Mouse (Mus musculus) MN1 (cell line): ENCODE data around the gene Rsl24d1.
A peak's percentile ranks its signal among the peaks of the same experiment; 100 is the strongest.
"Not testable (repeated sequence)": the region's sequence is repeated elsewhere in the genome, so short reads cannot be mapped to it uniquely, and the experiment has no call there.

Source experiments
- DNase-seq: peaks from one replicate; pipeline ENCODE4 v3.0.0-alpha.2; 2016; ENCODE audit warnings: low spot score

Rsl24d1 gene

DNA sequence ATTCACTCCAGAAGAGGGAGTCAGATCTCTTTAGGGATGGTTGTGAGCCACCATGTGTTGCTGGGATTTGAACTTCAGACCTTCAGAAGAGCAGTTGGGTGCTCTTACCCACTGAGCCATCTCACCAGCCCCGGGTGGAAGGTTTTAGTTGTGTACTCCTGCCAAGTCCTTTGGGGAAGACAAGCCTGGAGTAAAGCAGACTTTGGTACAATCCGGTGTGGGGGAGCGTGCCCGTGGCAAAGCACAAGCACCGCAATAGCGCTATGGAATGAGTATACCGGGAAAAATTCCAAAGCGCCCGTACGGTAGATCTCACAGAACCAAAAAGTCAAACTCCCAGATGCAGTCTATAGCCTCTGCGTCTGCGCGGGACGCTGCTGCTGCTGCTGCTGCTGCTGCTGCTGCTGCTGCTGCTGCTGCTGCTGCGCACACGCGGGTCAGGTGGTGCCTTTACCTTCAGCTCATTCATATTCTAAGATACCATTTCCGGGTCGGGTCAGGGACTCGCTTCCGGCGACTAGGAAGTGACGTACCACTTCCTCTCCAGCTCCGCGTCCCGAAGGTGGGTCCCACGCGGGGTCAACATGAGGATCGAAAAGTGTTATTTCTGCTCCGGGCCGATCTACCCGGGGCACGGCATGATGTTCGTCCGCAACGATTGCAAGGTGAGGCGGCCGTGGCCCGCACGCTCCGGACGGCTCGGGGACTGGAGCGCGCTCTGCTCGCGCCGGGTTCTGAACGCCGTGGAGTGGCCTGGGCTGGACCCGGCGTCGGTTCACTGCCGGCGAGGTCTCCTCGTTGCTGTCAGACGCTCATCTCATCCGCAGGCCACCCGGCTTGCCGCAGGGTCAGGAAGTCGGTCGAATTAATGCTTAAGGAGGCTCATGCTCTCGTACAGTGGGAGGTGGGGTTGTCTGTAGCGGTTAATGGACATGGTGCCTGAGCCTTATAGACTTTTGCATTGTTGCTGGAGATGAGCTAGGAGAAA is at the start of gene Rsl24d1:
Rsl24d1 (plus strand) TSS at position 508 of the 988 bp plus-strand sequence.
- DNase-seq: peak; percentile 91

DNA sequence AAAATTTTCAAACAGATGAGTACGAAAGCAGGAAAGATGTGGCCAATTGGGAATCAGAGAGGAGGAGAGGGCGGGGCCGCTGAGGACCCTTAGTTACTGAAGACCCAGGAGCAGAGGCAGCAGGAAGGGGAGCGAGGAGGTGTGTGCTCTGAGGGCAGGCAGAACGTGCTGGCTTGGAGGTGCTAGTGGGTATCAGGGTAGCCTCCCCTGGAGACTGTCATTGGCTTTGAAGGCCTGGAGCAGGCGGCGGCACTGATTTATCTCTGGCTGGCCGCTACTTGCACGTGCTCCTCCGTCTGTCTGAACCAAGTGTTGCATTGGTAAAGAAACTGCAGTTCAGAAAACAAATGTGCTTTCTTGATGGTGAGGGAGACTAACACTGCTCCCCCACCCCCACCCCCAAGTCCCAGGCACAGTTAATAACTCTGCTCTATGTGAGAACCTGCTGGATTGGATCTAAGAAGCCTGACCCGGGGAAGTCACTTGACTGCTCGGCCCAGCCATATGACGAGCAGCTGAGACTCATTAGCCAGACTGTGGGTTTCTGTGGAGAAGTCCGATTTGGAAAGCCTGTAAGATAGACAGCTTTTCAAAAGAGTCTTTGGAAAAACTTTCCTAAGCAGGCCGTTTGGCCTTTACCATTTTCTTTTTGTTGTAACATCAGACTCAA is 49.5 kb upstream of the Rsl24d1 start:
- DNase-seq: no peak

DNA sequence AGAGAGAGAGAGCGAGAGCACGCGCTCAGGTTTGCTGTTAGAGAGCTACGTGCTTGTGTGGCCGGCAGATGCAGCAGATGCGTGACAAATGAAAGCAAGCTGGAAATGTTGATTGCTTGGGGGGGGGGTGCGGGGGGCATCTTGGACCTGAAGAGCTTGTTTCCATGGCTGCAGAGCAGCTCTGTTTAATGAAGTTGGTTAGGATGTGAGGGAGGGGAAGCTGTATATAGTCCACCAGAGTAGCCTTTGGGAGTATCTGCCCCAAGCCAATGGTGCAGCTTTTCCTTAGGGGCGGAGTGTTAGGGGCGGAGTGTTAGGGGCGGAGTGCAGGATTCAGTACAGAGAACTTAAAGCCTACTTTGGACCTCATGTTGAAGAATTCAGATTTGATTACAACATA is 46.1 kb upstream of the Rsl24d1 start:
- peak; percentile 61 for DNase-seq

DNA sequence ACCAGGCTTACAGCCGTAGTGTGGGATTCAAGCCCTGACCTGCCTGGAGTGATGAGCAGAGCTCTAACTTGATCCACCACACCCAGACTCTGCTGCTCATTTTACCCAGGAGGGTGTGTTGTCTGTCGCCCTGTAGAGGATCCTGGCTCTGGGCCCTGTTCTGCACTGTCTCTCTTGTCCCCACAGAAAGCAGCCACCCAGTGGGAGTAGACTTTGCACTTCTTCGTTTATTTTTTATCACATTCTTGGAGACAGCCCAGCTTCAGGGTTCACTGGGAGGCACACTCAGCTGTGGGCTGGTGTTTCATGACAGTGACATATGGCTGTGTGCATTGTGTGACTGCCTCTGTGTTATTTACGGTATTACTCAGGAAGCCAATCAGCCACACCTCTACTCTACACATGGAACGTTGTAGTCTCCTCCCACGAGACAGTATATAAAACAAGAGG is 45.0 kb upstream of the Rsl24d1 start:
- DNase-seq: no peak

DNA sequence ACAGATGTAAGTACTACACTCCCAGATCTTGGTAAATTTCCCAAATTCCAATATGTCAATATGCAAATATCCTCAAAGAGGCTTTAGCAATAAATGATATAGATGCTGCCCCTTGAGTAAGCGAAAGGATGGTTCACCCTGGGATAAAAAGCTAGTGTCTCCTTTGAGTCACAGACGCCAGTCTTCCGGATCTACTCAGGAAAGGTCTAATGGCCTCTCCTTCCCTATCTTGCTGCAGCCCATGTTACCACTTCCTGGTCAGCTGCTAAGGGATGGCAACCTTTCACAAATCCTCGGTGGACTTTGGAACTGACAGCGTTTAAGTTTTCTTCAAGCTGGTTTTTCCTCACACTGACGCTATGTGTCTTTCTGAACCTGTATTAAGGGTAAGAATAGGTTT is 44.5 kb upstream of the Rsl24d1 start:
- DNase-seq: no peak

DNA sequence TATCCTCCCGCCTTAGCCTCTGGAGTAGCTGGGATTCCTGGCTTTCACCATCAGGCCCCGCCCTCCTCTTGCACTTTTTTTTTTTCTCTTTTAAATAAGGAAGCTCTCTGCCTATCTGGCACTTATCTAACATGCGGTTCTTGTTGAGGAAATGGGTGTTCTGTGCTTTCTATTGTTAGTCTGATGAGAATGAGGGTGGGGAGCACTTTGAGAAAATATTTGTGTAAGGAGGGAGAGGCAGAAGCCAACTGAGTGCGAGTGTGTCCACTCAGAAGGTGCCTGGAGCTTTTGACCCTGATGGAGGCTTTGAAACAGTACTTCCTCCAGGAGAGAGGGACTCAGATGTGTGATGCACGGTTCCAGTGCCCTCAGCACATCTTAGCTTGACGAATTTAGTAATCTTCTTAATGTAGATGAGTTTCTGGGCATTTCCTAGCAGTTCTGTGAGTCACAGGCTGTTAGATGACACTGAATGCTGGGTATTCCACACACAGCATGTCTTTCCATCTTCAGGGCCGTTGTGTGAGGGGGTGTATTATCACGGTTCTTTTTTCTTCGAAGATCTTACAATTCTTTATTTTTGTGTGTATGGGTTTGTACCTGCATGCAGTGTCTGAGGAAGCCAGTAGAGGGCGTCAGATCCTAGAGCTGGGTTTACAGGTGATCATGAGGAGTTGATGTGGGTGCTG is 42.1 kb upstream of the Rsl24d1 start:
- no peak for DNase-seq

DNA sequence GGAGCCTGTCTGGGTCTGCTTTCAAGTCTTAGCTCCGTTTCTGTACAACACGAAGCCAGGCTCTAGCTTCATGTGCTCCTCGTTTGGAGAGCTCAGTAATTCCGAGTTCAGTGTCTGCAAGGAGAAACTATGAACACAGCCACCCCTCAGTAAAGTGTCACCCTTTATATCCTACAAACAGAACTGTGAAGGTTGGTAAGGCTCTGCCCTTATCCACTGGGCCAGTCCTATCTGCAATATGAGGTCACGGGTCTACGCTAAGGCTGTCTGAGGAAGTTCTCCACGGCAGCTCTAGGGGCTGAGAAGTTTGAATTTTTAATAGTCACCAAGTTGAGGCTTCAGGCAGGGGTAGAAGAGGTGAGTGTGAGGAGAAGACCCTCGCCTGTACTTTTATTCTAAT is 40.8 kb upstream of the Rsl24d1 start:
- DNase-seq: no peak

DNA sequence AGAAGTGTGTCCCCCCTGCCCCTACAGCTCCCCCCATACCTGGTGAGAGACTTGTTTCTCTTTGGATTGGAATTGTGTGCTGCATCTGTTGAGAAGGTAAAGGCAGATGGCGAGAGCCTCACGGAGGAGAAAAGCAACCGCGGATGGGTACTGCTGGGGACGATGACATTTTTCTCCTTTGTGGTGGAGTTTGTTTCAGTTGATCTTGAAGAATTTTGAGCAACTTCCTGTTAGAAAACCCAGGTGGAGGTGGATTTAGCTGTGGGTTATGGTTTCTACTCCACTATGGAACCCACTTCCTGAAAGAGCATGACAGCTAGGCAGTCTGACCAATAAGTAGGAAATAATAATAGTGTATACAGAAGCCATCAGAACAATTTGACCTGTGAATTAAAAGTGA is 40.1 kb upstream of the Rsl24d1 start:
- no peak for DNase-seq

DNA sequence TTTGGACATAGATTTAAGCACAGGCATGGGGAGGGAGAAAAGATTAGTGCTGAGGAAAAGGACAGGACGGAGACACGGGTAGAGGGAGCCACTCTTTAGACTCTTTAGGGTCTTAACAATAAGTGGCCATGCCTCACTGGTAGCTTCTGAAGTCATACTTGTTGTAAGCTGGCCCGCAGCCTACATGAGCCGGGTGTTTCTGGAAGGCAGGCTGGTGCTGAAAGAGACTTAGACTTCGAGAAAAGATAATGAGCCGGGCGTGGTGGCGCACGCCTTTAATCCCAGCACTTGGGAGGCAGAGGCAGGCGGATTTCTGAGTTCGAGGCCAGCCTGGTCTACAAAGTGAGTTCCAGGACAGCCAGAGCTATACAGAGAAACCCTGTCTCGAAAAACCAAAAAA is 33.9 kb upstream of the Rsl24d1 start:
- DNase-seq: not testable (repeated sequence)

DNA sequence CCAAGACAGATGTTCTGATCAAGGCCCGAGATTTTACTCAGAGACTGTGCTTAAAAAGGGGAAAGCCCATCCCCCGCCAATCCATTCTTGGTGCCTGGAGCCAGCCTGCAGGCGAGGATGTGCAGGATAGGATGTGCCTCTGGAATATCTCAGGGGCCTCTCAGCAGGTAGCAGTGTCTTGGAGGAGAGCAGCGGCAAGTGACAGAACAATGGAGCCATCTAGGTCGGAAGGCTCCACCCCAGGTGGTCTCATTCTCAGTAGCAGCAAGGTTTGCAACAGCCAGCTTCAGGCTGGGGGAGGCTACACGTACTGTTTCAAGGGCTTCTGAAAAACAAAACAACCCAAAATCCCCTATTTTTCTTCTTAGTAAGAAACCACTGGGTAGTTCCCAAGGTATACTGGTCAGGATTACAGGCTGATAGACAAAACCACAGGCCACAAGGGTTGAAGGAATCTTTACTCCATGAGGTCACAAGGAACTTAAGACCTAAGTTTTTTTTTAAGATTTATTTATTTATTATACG is 33.4 kb upstream of the Rsl24d1 start:
- no peak for DNase-seq

DNA sequence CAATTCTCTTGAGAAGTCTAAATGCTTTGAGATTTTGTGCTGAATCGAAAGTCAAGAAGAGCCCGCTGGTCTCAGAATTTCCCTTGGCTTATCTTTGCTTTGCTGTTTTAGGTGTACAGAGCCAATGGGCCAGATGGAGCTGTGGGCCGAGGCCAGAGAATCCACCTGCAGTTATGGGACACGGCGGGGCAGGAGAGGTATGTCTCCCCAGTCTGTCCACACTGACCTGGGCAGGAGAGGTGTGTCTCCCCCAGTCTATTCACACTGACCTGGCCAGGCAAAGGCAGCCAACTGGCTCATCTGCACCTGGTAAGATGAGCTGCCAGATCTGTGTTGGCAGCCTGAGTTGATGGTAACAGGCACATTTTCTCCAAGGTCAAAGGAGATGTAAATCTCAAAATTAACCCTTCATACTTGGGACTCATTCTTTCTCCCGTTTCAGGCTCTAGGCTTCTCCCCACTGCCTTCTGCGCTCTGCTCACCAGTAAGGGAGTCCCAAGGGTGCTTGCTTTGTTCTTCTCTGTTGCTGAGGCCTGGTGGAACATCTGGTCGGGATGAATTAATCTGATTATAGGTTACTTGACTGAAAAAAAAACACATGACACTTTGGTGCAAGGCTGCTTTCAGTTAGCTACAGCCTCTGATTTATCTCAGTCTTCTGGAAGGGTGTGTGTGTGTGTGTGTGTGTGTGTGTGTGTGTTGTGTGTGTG is 30.8 kb upstream of the Rsl24d1 start:
- DNase-seq: peak; percentile 92

DNA sequence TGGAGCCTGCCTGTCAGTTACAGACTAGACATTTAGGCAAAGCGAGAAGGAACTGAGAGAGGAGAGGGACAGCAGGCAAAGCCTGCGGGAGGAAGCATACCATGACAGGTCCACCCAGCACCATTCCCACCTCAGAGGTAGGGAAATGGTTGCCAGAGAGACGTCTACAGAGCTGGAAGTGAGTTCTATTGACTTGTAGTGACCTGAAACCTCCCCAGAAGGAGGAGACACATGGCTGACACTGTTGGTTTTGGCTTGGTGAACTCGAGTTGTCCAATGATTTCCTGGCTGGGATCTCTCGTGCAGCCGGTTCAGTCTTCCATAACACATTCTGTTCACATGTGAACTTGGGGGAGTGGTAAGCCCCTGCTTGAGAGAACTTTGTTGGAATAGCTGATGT is 29.3 kb upstream of the Rsl24d1 start:
- DNase-seq: no peak

DNA sequence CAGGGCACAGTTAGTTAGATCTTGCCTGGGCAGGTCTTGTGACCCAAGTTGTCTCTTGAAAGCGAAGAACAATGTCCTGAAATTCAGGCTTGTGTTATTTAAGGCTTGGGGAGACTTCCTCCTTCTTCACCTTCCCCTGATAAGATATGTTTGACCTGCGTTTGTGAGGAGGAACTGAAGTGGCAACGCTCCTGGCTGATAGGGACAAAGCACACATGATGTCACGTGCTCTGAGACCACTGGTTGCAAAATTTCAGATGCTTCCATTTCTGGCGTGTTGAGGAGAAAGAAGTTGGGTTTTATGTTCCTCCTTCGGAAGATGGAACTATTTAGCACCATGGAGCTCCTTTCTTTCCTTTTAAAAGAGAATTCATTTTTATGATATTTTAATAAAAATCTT is 27.4 kb upstream of the Rsl24d1 start:
- no peak for DNase-seq

DNA sequence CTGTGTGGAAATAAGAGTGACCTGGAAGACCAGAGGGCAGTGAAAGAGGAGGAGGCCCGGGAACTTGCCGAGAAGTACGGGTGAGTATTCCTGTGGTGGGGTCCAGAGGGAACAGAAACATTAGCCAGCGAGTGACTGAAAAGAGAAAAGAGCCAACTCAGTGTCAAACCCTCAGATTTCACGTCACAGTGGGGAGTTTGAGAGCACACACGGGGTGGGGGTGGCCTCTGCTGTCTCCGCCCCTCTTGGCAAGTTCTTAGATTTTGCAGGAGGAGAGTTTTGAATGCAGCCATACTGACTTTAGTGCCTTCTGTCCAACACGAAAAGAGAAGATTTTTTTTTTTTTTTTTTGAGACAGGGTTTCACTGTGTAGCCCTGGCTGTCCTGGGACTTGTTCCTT is 26.1 kb upstream of the Rsl24d1 start:
- no peak for DNase-seq

DNA sequence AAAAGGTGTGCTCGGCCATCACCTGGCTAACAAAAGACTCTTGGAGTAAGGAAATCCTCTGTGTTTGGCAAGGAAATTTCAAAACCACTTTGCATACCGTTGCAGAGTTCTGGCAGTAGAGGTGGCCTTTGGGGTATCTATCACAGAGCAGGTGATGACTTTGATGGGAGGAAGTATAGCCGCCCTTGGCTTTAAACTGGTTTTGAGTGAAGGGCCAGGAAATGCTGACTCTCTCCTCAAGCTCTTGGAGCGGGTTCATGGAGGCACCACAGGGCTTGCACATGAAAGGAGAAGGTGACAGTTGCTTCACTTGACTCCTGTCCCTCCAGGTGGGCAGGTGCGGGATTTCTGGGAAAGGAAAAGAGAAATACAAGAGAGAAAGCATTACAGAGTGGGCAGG is 25.6 kb upstream of the Rsl24d1 start:
- no peak for DNase-seq

DNA sequence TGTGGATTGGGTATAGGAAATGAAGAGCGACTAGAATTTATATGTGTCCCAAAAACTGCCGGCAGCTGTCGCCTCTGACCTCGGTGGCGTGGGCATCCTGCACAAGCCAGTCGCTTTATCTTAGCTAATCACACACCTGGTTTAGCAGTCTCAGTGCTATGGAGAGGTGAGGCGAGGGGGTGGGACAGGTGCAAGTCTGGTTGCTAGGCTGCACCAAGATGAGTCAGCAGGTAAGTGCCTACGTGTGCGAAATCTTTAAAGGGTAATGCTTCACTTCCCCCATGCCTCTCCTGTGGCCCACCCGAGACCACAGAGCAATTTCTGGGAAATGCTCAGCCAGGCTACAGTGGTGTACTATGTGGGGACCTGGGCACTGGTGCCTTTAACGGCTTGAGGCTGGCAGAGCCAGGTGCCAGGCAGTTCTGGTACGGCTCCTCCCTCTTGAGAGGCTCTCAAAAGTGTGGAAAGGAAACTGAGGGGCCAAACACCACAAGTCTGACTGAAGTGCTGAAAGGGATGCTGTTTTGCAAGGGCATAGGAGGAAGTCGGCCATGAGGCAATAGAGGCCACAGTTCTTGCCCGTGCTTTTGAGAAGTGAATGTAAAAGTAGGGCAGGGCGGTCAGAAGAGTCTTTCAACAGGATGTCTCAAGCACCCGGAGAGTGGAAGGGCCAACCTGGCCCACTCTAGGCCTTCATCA is 23.9 kb upstream of the Rsl24d1 start:
- DNase-seq: no peak

DNA sequence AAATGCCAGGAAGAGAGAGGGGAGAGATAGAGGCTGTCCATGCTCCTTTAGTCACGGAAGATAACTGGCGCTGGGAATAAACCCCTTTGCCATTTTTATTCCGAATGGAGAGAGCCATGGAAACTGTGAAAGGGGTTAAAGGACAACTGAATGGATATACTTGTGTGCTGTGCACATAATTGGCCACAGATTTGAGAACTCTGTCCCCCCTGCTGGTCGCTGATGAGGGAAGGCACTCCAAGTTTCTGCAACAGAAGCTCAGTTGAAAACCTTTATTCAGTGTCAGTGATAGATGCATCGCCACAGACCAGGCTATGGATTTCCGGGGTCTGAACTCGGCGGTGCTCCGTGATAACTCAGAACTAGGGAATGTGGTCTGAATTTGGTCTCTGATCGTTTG is 23.1 kb upstream of the Rsl24d1 start:
- DNase-seq: no peak

DNA sequence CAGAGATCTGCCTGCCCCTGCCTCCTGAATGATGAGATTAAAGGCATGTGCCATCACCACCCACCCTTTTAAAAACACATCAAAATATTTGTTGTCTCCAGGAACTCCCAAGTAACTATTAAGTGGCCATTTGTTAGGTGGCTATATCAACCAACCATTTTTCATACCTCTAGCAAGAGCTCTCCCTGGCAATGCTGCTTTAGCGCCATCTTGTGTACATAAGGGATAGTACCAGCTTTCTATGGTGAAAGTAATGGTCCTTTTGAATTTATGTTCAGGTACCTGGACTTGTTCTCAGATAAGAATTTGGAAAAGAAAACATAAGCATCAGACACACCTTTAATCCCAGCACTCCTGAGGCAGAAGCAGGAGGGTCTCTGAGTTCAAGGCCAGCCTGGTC is 21.5 kb upstream of the Rsl24d1 start:
- peak; percentile 77 for DNase-seq

DNA sequence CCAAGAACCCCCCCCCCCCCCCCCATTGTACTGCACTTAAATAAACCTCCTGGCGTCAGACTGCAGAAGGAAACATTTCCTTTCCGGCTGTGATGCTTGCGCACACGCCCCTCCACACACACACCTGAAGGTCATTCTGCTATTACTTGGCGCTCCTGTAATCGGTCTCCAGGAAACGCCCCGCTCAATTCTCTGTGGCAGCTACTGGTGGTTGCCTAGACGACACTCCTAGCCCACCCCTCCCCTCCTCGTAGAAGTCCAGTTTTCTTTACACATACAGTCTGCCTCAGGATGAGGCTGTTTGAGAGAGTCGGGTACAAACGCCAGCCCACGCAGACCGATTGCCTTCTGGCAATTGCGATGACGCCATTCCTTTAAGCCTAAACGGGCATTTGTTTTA is 18.6 kb upstream of the Rsl24d1 start:
- no peak for DNase-seq

DNA sequence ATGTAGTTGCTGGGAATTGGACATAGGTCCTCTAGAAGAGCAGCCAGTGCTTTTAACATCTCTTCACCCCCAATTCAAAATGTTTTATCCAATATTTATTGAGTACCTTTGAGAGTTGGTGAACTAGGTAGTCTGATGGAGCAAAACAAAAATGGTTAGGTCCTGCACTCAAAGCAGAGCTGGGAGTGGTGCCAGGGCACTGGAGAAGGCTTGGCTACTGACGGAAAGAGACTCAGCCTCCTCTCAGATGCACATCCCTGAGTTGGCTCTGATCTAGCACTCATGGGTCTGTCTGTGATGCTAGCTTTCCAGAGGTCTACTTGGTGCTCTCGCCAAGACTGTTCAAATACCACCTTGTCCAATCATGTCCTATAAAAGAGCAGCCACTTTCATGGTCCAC is 15.3 kb upstream of the Rsl24d1 start:
- DNase-seq: no peak

DNA sequence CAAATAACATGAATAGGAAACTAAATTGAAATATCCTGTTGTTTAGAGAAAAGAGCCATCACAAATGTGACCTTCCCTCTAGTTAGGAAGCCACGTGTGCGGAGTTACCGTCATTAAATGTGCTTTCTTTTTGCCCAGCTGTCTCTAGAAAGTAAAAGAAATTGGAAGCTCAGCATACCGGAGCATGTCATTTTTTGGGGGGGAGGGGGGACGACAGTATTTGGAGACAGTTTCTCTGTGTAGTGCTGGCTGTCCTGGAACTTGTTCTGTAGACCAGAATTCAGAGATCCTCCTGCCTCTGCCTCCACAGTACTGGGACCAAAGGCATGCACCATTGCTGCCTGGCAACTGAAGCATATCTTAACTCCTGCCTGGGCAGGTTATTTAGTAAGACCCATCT is 11.7 kb upstream of the Rsl24d1 start, which contains the start of gene Khdc3:
Khdc3 (plus strand) TSS at position 301 of the 400 bp plus-strand sequence.
- DNase-seq: no peak
